Mouse (Mus musculus): ENCODE measurements around the gene Gjc1.

The Gjc1 gene

GRCm38 (mm10) chr11:102770662-102771435 lies 48.7 kb downstream of the Gjc1 start:
- DNase-seq = no peak

GRCm38 (mm10) chr11:102769993-102770661 lies 49.4 kb downstream of the Gjc1 start:
- no peak for DNase-seq

GRCm38 (mm10) chr11:102769141-102769540 lies 50.4 kb downstream of the Gjc1 start:
- DNase-seq = no peak

- DNase-seq = no peak
Observed at GRCm38 (mm10) chr11:102767055-102767670, 52.3 kb downstream of the Gjc1 start.

- DNase-seq = no peak
Observed at GRCm38 (mm10) chr11:102765416-102765815, 54.1 kb downstream of the Gjc1 start.

- DNase-seq = no peak
Observed at GRCm38 (mm10) chr11:102763009-102763767, 56.3 kb downstream of the Gjc1 start.

- no peak for DNase-seq
Observed at GRCm38 (mm10) chr11:102762248-102762647, 57.3 kb downstream of the Gjc1 start.

- DNase-seq = no peak
Observed at GRCm38 (mm10) chr11:102761309-102762210, 57.9 kb downstream of the Gjc1 start, which contains the start of gene Adam11. Gene Adam11, plus strand, starts transcription at chr11:102761439.

GRCm38 (mm10) chr11:102760805-102761308 lies 58.6 kb downstream of the Gjc1 start:
- DNase-seq = no peak

- no peak for DNase-seq
Observed at GRCm38 (mm10) chr11:102758977-102759376, 60.5 kb downstream of the Gjc1 start.

- no peak for DNase-seq
Observed at GRCm38 (mm10) chr11:102755391-102755790, 64.1 kb downstream of the Gjc1 start.

GRCm38 (mm10) chr11:102754416-102754815 lies 65.1 kb downstream of the Gjc1 start:
- no peak for DNase-seq

- no peak for DNase-seq
Observed at GRCm38 (mm10) chr11:102753591-102754324, 65.7 kb downstream of the Gjc1 start.

GRCm38 (mm10) chr11:102752896-102753590 lies 66.5 kb downstream of the Gjc1 start:
- no peak for DNase-seq

- DNase-seq = no peak
Observed at GRCm38 (mm10) chr11:102749712-102750111, 69.8 kb downstream of the Gjc1 start.
